Mouse (Mus musculus): Measurements from ENCODE around the gene 1700028P14Rik.
A peak's percentile ranks its signal among the peaks of the same experiment; 100 is the strongest.

Gene 1700028P14Rik

DNA sequence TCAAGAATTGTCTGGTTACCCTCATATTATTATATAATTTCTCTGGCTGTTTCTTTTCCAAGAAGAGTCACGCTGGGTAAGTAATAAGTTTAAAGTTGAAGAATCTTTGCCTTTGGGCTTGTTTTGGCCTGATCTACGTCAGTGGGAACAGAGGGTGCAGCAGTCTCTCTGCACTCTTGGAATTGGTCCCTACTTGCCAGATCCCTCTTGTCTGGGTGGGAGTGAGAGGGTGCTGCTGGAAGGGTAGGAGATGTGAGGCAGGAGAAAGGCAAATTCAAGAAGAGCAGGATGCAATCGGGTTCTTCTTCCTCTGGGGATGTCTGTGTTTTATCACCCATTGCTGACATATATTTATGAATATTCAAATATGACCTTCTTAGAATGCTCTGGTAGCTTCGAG, 42.9 kb downstream of the 1700028P14Rik start:
- DNase-seq (ENCODE audit: low read depth, low spot score), result no peak

DNA sequence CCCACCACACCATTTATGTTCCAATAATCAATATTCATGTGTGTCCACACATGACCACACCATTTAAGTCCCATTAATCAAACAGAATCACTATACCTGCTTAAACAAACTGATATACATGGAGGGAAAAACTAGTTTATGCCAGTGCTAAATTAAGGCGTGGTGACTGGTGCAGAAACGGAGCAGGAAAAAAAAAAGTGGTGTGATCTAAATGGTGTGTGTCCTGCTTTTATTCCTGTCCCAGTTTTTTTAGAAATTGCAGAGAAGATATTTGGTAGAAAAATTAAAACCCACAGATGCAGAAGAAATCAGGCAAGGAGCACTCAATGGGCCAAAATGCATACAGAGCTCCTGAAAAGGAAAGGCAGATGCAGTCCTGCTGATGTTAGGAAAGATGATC, 44.7 kb downstream of the 1700028P14Rik start:
- DNase-seq (ENCODE audit: low read depth, low spot score), result no peak

DNA sequence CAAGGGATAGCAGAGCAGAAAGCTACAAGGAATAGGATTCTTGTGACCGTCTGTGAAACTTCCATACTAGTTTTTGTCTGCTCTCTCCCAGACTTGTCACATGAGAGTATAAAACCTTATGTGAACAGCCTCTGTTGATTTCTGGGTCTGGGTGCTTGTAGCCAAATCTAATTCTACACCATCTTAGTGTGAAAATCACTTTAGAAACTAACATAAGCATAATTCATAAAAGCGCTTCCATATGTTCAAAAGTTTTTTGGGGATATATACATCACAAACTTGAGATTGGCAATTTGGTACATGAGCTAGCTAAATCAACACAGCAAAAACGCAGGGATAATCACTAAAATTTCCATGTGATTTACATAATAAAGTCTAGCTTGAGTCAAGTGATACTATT, 57.7 kb downstream of the 1700028P14Rik start:
- no peak for DNase-seq (ENCODE audit: low read depth, low spot score)

DNA sequence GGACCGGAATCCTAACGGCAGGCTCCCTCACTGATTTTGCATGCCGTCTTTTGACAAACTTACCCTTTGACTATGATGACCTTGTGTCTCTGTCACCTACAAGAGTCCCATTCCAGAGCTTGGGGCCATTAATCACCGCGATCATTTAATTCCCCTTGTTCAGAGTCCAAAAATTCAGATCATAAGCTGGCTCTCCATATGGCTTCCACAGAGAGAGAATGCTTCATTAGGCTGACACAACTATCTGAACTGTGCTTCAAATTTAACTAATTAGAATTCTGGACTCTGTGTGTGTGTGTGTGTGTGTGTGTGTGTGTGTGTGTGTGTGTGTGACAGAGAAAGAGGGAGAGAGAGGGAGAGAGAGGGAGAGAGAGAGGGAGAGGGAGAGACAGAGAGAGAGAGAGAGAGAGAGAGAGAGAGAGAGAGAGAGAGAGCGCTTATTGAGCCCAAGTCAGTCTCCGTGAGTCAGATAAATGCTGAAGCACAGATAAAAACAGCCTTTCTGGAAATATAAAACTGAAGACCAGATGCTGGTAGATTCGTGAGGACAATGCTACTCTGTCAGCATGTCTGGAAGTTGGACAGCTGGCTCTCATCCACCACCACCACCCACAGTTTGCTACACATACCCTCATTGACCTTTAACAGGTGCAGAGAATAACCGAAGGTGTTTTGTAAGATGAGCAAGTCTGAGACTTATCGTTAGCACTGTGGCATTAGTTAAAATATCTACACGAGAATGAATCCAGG, 73.8 kb downstream of the 1700028P14Rik start:
- DNase-seq (ENCODE audit: low read depth, low spot score), result no peak

DNA sequence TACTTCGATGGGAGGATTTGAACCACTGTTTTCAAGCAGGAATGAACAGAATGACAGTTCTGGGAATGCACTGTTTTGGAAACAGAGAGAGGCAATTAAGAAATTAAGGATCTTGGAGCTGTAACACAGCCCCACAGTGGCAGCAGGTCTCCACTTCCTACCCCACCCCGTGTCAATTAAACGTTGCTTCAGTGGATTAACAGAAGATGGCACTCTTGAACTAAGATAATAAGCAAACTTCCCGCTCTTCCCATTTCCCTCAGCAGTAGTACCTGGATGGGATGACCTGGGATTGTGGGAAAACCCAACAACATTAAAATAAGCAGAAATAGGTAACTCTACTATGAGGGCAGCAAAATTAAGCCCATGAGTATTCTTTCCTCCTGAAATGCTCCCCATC, 75.9 kb downstream of the 1700028P14Rik start:
- peak; percentile 21 for DNase-seq (ENCODE audit: low read depth, low spot score)

DNA sequence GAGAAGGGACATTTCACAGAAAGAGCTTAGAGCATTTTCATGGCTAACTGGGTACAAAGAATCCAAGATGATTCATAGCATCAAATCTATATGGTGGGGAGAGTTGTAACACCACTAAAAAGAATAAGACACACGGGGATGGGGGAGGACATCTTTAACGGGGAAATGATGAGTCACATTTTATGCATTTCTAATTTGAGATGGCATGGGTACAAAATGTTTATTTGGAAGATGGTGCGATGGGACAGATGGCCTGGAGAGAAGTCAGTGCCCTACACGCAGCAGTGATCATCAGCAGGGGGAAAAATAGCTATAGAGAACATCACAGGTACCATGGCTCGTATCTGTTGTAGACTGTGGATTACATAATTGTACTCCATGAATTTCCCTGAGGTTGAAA, 88.9 kb downstream of the 1700028P14Rik start:
- DNase-seq (ENCODE audit: low read depth, low spot score), result no peak

DNA sequence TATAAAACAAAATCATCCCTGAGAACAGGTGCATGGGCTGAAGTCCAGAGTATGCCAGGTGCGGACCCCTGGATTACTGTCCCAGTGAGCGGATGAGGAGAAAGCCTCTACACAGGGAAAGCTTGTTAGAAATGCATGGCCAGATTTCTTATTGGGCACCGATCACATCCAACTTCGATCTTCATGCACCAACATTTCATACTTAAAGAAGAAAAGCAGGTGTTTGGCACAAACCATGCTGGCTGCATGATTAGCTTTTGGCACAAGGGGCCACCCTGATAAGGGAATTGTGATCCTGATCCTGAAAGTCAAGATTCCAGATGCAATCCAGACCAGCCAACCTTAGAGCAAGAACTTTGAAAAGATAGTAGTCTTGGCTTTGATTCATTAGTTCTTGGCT, 90.0 kb downstream of the 1700028P14Rik start:
- no peak for DNase-seq (ENCODE audit: low read depth, low spot score)

DNA sequence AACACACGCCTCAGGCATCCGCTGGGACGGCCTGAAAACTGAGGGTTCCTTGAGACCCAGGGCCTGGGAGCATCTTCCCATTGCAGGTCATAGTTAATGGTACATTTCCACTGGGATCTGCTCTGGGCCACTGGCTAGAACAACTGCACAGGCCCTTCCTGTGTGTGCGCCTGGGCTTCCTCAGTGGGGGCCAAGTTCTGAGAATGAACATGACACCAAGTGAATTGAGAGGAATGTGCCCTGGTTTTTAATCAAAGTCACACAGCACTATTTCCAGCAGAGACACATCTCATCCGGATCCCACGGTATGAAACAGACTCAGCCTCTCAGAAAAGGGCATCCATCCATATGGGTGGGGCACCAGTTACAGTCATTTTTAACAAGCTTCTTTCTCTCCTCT, 90.6 kb downstream of the 1700028P14Rik start:
- no peak for DNase-seq (ENCODE audit: low read depth, low spot score)

DNA sequence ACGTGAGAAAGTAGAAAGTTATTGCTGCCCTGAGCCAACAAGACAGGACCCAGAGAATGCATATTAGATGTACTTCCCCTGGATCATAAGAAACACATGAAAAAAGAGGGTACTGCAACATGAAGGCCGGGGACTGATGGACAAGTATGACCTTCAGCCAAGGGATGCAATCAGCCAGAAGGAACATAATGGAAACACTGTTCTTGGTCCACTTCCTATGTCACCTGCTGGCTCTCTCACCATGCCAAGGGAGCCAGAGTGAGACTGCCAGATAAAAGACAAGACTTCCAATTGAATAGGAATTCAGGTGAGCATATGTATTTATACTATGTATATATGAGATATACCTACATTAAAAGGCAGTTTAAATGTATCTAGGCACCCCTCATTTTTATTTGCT, 99.2 kb downstream of the 1700028P14Rik start:
- no peak for DNase-seq (ENCODE audit: low read depth, low spot score)

DNA sequence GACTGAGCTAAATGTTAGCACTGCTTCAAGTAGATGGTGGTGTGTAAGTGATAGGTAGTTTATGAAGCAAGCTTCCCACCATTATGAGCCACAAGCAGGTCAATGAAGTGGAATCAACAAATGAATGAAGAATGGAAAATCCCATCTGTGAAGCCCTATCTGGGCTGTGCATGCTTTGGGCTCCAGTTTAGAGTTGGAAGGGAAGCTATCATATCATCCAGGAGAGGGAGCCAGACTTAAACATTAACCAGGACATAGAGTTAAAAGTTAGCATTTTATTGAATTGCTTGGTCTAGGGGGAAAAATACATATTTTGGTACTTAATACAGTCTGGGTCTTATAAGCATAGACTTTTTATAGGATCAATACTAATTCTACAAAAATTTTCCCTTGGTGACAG, 107.0 kb downstream of the 1700028P14Rik start:
- peak; percentile 18 for DNase-seq (ENCODE audit: low read depth, low spot score)

DNA sequence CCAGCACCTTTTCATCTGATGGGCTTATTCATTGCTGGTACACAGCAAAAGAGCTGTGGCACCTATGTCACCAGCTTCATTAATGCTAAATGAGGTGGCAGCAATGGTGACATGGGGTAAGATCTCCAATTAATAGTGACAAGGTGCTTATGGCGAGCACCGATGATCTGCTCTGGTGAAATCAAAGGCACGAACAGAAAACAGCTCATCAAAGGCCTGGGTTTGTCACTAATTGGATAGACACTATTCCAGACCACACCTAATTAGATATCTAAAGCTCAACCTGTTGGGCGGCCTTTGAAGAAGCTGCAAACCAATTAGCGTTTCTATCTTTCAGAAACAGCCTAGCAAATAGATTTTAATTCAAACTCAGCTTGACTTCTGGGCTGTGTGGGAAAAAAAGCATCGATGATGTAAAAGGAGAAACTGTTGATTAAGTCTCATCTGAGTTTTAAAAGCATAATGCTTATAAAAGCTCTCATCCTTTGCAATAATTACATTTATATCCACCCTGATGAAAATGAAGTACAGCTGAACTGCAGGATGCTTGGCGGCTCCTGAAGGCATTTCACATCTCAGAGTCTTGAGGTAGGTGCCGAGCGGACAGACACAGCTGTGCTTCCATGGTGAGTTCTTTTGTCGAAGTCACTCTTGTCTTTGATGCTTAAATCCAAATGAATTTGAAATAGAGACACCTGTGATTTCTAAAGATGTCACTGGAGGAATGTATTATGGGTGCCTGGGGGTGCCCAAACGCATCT, 109.2 kb downstream of the 1700028P14Rik start:
- no peak for DNase-seq (ENCODE audit: low read depth, low spot score)

DNA sequence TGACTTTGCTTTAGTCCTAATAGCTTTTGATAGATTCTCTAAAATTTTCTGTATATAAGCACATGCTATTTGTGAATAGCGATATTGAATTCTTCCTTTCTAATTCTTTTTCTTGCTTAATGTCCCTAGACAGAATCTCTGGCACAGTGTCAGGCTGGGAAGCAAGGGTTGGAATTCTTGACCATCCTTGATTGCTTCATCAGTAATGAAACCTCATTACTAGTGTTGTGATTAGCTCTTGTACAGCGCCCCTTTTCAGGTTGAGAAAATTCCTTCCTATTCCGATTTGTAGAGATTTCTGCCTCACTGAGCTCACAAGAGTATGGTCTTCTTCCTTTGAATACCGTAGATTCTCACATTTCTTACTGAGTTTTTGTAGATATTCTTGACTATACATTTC, 109.9 kb downstream of the 1700028P14Rik start:
- no peak for DNase-seq (ENCODE audit: low read depth, low spot score)

DNA sequence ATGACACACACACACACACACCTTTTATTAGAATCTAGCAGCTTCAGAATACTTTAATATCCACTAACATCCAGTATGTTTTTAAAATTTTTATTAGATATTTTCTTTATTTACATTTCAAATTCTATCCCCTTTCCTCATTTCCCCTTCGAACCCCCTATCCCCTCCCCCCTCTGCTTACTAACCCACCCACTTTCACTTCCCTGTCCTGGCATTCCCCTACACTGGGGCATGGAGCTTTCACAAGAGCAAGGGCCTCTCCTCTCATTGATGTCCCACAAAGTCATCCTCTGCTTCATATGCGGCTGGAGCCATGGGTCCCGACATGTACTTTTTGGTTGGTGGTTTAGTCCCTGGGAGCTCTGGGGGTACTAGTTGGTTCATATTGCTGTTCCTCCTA, 116.9 kb downstream of the 1700028P14Rik start:
- DNase-seq (ENCODE audit: low read depth, low spot score), result no peak

DNA sequence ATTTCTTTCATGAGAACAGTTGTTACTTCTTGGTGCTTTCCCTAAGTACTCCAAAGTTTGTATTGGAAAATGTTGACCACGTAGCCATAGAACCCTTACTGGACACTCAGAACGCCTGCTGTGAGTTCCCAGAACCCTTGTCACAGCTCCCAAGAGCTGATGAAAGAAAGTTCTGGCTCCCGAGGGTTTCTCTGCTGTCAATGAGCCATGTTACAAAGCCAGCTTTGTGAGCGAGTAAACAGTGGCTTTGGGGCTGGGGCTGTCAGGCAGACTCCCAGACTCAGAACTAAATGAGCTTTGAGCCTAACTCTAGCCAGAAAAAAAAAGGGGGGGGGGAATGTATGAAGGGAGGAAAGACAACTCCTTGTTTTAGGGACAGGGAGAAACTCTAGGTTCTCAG, 120.7 kb downstream of the 1700028P14Rik start:
- DNase-seq (ENCODE audit: low read depth, low spot score), result no peak

DNA sequence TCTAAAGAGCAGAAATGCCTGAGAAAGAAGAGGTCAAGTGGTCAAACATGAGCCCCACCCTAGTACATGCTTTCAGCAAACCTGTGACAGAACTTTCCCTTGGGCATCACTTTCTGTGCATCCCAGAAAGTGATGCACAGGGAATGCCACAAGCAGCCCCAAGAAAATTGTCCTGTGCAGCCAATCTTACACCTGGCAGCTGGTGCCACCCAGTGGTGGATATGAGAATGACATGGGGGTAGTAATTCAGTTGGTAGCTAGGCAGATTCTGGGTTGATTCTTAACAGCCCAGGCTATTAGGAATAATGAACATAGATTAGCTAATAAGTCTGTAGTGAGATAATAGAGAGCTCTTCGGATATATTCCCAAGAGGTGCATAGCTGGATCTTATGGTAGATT, 128.9 kb downstream of the 1700028P14Rik start:
- peak; percentile 62 for DNase-seq (ENCODE audit: low read depth, low spot score)

DNA sequence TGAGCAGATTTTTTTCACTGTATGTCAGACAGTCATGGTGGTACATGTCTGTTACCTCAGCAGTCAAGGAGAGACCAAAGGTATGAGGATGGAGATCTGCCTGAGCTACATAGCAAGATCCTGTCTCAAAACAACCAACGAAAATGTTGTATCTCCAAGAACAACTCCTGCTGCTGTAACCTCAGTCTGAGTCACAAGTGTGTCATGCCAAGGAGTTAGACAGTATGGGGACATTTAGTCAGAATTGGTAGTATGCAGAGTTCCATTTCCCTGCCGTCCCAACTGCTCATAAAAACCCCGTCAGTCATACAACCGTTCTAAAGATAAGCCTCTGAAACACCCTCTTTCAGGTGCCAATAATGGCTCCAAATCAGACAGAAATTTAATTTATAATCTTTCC, 130.8 kb downstream of the 1700028P14Rik start:
- DNase-seq (ENCODE audit: low read depth, low spot score), result no peak

DNA sequence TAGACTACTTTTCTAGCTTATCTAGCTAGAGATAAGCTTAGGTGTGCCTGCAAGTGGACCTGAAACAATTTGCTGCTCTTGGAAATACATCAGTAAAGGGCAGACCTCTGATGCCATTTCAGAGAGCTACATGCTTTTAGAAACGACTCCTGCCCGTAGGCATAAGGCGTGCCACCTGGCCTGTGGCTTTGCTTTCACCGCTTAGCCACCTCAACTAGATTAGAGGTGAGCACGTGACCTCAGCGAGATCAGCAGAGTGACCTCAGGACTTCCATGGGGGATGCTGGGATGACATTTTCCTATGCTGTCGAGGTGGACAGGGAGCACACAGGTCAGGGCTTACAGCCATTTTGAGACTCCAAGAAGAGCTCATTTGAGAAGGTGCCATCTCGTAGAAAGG, 131.5 kb downstream of the 1700028P14Rik start:
- no peak for DNase-seq (ENCODE audit: low read depth, low spot score)

DNA sequence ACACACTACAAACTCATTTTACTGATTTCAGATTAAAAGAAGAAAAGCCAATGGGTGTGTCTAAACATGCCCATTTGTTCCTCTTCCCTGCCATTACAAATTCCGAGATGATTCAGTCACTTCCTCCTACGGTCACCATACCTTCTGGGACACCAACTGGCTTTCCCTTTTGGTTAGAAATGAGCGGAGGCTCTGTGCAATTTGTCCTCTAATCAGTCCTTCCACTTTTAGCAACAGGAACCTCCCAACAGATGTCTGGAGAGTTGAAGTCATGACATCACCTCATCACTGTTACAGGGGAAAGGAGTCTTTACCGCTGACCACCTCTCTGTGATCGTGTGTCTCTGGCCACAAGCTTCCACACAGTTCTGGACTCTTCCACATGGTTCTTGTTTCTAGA, 132.0 kb downstream of the 1700028P14Rik start:
- no peak for DNase-seq (ENCODE audit: low read depth, low spot score)

DNA sequence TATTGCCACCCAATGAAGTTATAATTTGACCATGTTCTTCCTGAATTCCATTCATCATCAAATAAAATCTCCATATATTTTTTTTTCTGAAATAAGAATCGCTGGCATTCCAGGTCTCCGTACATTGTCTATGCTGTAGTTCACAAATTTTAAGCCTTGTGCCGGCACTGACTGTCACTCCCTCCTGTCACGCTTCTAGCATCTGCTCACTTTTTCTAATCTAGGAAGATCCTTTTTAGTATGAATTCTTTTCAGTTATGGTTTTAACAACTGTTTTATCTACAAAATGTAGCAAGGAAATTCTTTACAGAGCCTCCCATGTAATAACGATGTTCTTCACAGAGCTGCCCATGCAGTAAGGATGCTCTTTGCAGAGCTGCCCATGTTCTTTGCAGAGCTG, 134.1 kb downstream of the 1700028P14Rik start:
- no peak for DNase-seq (ENCODE audit: low read depth, low spot score)

DNA sequence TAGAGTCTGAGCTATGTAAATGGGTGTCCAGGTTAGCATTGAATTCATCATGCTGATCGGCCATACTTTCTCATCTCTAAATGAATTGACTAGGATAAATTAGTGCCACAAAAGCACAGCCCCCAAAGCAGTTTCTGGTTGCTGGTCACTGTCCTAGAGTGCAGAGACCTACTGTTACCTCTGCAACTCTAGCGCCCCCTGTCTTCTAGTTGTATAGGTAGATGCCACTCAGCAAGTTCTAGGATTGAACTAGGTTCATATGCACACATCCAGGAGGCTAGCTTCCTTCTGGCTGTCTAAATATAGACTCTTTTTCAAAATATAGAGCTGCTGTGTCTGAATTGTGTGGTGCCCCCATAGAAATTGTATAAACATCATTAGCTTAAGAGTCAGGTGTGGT, 141.3 kb downstream of the 1700028P14Rik start:
- DNase-seq (ENCODE audit: low read depth, low spot score), result peak; percentile 57

All from R1 (cell line).